Mouse (Mus musculus) cerebellum, adult 11 months (tissue): ENCODE measurements around the gene Metap1.

ENCODE experiments used
- DNase-seq: peaks from one replicate; pipeline ENCODE4 v3.0.0; 2022

The Metap1 gene

GRCm38 (mm10) chr3:138489327-138490033 is at the start of gene Metap1:
Metap1 (minus strand) TSS chr3:138489515.
- DNase-seq: peak; percentile 95

GRCm38 (mm10) chr3:138536031-138536430 is 46.7 kb upstream of the Metap1 start:
- DNase-seq: no peak

GRCm38 (mm10) chr3:138532764-138533163 is 43.4 kb upstream of the Metap1 start:
- DNase-seq: no peak

GRCm38 (mm10) chr3:138531479-138532181 is 42.3 kb upstream of the Metap1 start:
- DNase-seq: no peak

- no peak for DNase-seq
These were observed 41.5 kb upstream of the Metap1 start for GRCm38 (mm10) chr3:138530578-138531478.

GRCm38 (mm10) chr3:138528265-138528664 is 39.0 kb upstream of the Metap1 start:
- no peak for DNase-seq

- peak; percentile 58 for DNase-seq
These were observed 38.4 kb upstream of the Metap1 start for GRCm38 (mm10) chr3:138527667-138528231.

- DNase-seq: peak; percentile 95
These were observed 37.8 kb upstream of the Metap1 start for GRCm38 (mm10) chr3:138526916-138527666.

GRCm38 (mm10) chr3:138526073-138526915 is 37.0 kb upstream of the Metap1 start, which contains the start of gene Eif4e:
Eif4e (plus strand) TSS chr3:138526179.
- DNase-seq: peak; percentile 45

GRCm38 (mm10) chr3:138525494-138525893 is 36.2 kb upstream of the Metap1 start:
- DNase-seq: no peak

- DNase-seq: no peak
These were observed 34.6 kb upstream of the Metap1 start for GRCm38 (mm10) chr3:138523956-138524355.

- no peak for DNase-seq
These were observed 29.9 kb upstream of the Metap1 start for GRCm38 (mm10) chr3:138519218-138519617.

GRCm38 (mm10) chr3:138517881-138518280 is 28.6 kb upstream of the Metap1 start:
- no peak for DNase-seq

- DNase-seq: no peak
These were observed 26.5 kb upstream of the Metap1 start for GRCm38 (mm10) chr3:138515656-138516370.

GRCm38 (mm10) chr3:138514749-138515148 is 25.4 kb upstream of the Metap1 start:
- DNase-seq: no peak

GRCm38 (mm10) chr3:138513243-138513642 is 23.9 kb upstream of the Metap1 start:
- no peak for DNase-seq

- DNase-seq: no peak
These were observed 21.2 kb upstream of the Metap1 start for GRCm38 (mm10) chr3:138510471-138510870.

GRCm38 (mm10) chr3:138509581-138509980 is 20.3 kb upstream of the Metap1 start:
- DNase-seq: no peak

GRCm38 (mm10) chr3:138506749-138507148 is 17.4 kb upstream of the Metap1 start:
- peak; percentile 22 for DNase-seq

- no peak for DNase-seq
These were observed 14.4 kb upstream of the Metap1 start for GRCm38 (mm10) chr3:138503754-138504153.
